8 mouse cellular contexts compared by ENCODE assay signal in genomic region chr12:18609835-18610234, GRCm38 (mm10).
DNase-seq lines count a peak whose midpoint lies in the region; ATAC-seq and TF ChIP-seq lines count a peak whose summit lies in the region.

No protein-coding gene starts in this region.

- H3K36me3 ChIP-seq in forebrain, postnatal 0 days (ENCODE audit: insufficient read depth) = no peaks in the 10 kb centered on the region
- no peaks in the 10 kb centered on the region for H3K36me3 ChIP-seq in neural tube, embryonic 15.5 days

- intact Hi-C loops in heart, postnatal 25 days (cut with DNase I) = loop anchor here (10.0 kb wide), 1 partner anchor 755 kb away; no protein-coding TSS in a partner anchor

- H3K4me2 ChIP-seq in forebrain, postnatal 0 days (ENCODE audit: low read depth) = peak overlapping the region; percentile 60
- H3K4me2 ChIP-seq in neural tube, embryonic 15.5 days = peak overlapping the region; percentile 64

- peak; percentile 94 for ATAC-seq in forebrain, postnatal 0 days
- ATAC-seq in neural tube, embryonic 15.5 days (ENCODE audit: low FRiP score) = peak; percentile 95

- no peaks in the 10 kb centered on the region for H3K4me1 ChIP-seq in forebrain, postnatal 0 days (ENCODE audit: insufficient read depth)
- H3K4me1 ChIP-seq in neural tube, embryonic 15.5 days = no peaks in the 10 kb centered on the region

- H3K27ac ChIP-seq in forebrain, postnatal 0 days (ENCODE audit: low read depth, low read length) = 0 out of 2 replicates have a peak overlapping the region, but pooled peaks have one; percentile 21
- H3K27ac ChIP-seq in neural tube, embryonic 15.5 days (replicated peaks) = peak overlapping the region; percentile 79

- peak overlapping the region; percentile 48 for H3K4me3 ChIP-seq in forebrain, postnatal 0 days (ENCODE audit: low read depth, low read length)
- H3K4me3 ChIP-seq in neural tube, embryonic 15.5 days (replicated peaks) = peak overlapping the region; percentile 62

- H3K9me3 ChIP-seq in forebrain, postnatal 0 days (ENCODE audit: low read length) = no peaks in the 10 kb centered on the region
- H3K9me3 ChIP-seq in neural tube, embryonic 15.5 days (replicated peaks) = no peaks in the 10 kb centered on the region

- H3K27me3 ChIP-seq in forebrain, postnatal 0 days (ENCODE audit: insufficient read depth, low read length) = no peaks in the 10 kb centered on the region
- H3K27me3 ChIP-seq in neural tube, embryonic 15.5 days (replicated peaks) = no peaks in the 10 kb centered on the region

- peak overlapping the region; percentile 52 for H3K9ac ChIP-seq in forebrain, postnatal 0 days
- H3K9ac ChIP-seq in neural tube, embryonic 15.5 days (replicated peaks) = peak overlapping the region; percentile 55

- peak; percentile 11 for DNase-seq in layer of hippocampus, adult 11-12 months (ENCODE audit: low spot score)
- DNase-seq in layer of hippocampus, adult 9-10 months (ENCODE audit: low spot score) = no peak
- peak; percentile 79 for DNase-seq in forebrain, postnatal 0 days
- peak; percentile 61 for DNase-seq in heart, postnatal 25 days (ENCODE audit: low spot score)
- DNase-seq in kidney, postnatal 4 days = peak; percentile 76 to 81
- DNase-seq in lung, adult 18-20 months = peak; percentile 66 to 67
- peak; percentile 74 for DNase-seq in testis, postnatal 10 days (ENCODE audit: low spot score)

- 1% methylated on average over 35 of the region's 38 CpGs for WGBS in forebrain, postnatal 0 days
- 0% methylated on average over 20 of the region's 38 CpGs for WGBS in neural tube, embryonic 15.5 days

- TF ChIP-seq CTCF in forebrain, postnatal 0 days (IDR thresholded peaks at IDR 0.05; ENCODE audit: low read depth) = no peak
